Mouse (Mus musculus) embryonic facial prominence, embryonic 10.5 days (tissue): ENCODE data around the gene Gnb1l. TPM values are rescaled to one million over a fixed set of nuclear protein-coding genes. Genes with fewer than 3 reads are reported as not detected.
A peak's percentile ranks its signal among the peaks of the same experiment; 100 is the strongest.
"Not testable (repeated sequence)": the region's sequence is repeated elsewhere in the genome, so short reads cannot be mapped to it uniquely, and the experiment has no call there.

Experiments
- DNase-seq: peaks from one replicate; pipeline ENCODE4 v3.0.0-alpha.2; 2017; ENCODE audit warnings: low spot score
- H3K27ac ChIP-seq: fragments of 300-500 bp; sonication (generic); replicated peaks from 2 replicates; pipeline ENCODE4 v1.5.1; 2016; ENCODE audit warnings: mild to moderate bottlenecking
- H3K27me3 ChIP-seq: fragments of 300-500 bp; sonication (generic); replicated peaks from 2 replicates; pipeline ENCODE4 v1.6.1; 2016; ENCODE audit warnings: low read depth, mild to moderate bottlenecking; ENCODE audit not compliant: poor library complexity, severe bottlenecking
- H3K36me3 ChIP-seq: fragments of 300-500 bp; sonication (generic); replicated peaks from 2 replicates; pipeline ENCODE4 v1.6.1; 2016; ENCODE audit warnings: mild to moderate bottlenecking, moderate library complexity
- H3K4me1 ChIP-seq: fragments of 300-500 bp; sonication (generic); 2 replicates; pipeline ENCODE4 v1.6.1; 2016
- H3K4me3 ChIP-seq: fragments of 300-500 bp; sonication (generic); 2 replicates; pipeline ENCODE4 v1.5.1; 2016; ENCODE audit warnings: mild to moderate bottlenecking, moderate library complexity
- H3K9me3 ChIP-seq: fragments of 300-500 bp; sonication (generic); 2 replicates; pipeline ENCODE4 v1.6.1; 2016; ENCODE audit warnings: mild to moderate bottlenecking
- WGBS: fragments of 180-500 bp; shearing (Covaris S2); methylation state at CpG from one replicate; pipeline ENCODE4 v1.1.7; 2016; 5-methylcytosine and 5-hydroxymethylcytosine counted together
- polyA plus RNA-seq: library from polyadenylated mRNA; unstranded; fragments of >200 nt; fragmentation: Nextera tagmentation; extraction: Ambion mirVana; gene quantifications from 2 replicates; pipeline ENCODE4 v1.2.1, GENCODE M21; 2016

Gnb1l gene
- polyA plus RNA-seq, 1 experiment from 2014 or later: 17.9 TPM

GRCm38 (mm10) chr16:18518091-18518490 lies 19.6 kb downstream of the Gnb1l start:
- Histone ChIP-seq H3K4me1 (no peaks in the 10 kb centered on the region), H3K27ac (no peak overlapping the region), H3K27me3 (no peaks in the 10 kb centered on the region), H3K4me3 (no peak overlapping the region), H3K9me3 (no peaks in the 10 kb centered on the region), H3K36me3 (no peaks in the 10 kb centered on the region)
- DNase-seq: no peak

GRCm38 (mm10) chr16:18523563-18524245 lies 25.2 kb downstream of the Gnb1l start:
- no peak for DNase-seq
- Histone ChIP-seq H3K27me3 (no peaks in the 10 kb centered on the region), H3K9me3 (no peaks in the 10 kb centered on the region), H3K36me3 (no peaks in the 10 kb centered on the region), H3K4me3 (no peak overlapping the region), H3K4me1 (no peaks in the 10 kb centered on the region), H3K27ac (no peak overlapping the region)
- WGBS: 91% methylated on average over 8 of the region's 8 CpGs

GRCm38 (mm10) chr16:18528656-18529055 lies 30.1 kb downstream of the Gnb1l start:
- no peak for DNase-seq
- H3K27me3 ChIP-seq: no peaks in the 10 kb centered on the region
- no peaks in the 10 kb centered on the region for H3K36me3 ChIP-seq
- H3K4me3 ChIP-seq: no peak overlapping the region
- H3K27ac ChIP-seq: no peak overlapping the region
- WGBS: 91% methylated on average over 5 of the region's 5 CpGs
- H3K9me3 ChIP-seq: peaks cover 3% of the 10 kb centered on the region; the same call in 1 of the 2 replicates
- H3K4me1 ChIP-seq: no peaks in the 10 kb centered on the region

GRCm38 (mm10) chr16:18533061-18533460 lies 34.5 kb downstream of the Gnb1l start:
- H3K27ac ChIP-seq, H3K36me3 ChIP-seq, H3K4me1 ChIP-seq, DNase-seq, H3K27me3 ChIP-seq, H3K9me3 ChIP-seq, H3K4me3 ChIP-seq: not testable (repeated sequence)
- 95% methylated on average over 7 of the region's 7 CpGs for WGBS

- peaks cover 12% of the 10 kb centered on the region; the same call in 1 of the 2 replicates for H3K4me1 ChIP-seq
- no peaks in the 10 kb centered on the region for H3K9me3 ChIP-seq
- no peaks in the 10 kb centered on the region for H3K36me3 ChIP-seq
- H3K27me3 ChIP-seq: no peaks in the 10 kb centered on the region
- DNase-seq: no peak
- H3K27ac ChIP-seq: no peak overlapping the region
- no peak overlapping the region for H3K4me3 ChIP-seq
- 90% methylated on average over 3 of the region's 3 CpGs for WGBS
Measured at GRCm38 (mm10) chr16:18537407-18537990, 39.0 kb downstream of the Gnb1l start.

GRCm38 (mm10) chr16:18539281-18539680 lies 40.8 kb downstream of the Gnb1l start:
- H3K27ac ChIP-seq: no peak overlapping the region
- 78% methylated on average over 6 of the region's 6 CpGs for WGBS
- H3K9me3 ChIP-seq: no peaks in the 10 kb centered on the region
- no peak overlapping the region for H3K4me3 ChIP-seq
- DNase-seq: no peak
- H3K4me1 ChIP-seq: peaks cover 15% of the 10 kb centered on the region; the same call in 1 of the 2 replicates
- no peaks in the 10 kb centered on the region for H3K27me3 ChIP-seq
- no peaks in the 10 kb centered on the region for H3K36me3 ChIP-seq

GRCm38 (mm10) chr16:18543151-18543829 lies 44.8 kb downstream of the Gnb1l start:
- DNase-seq: no peak
- H3K27ac ChIP-seq: 0 out of 2 replicates have a peak overlapping the region, but pooled peaks have one; percentile 15
- H3K4me3 ChIP-seq: no peak overlapping the region
- no peaks in the 10 kb centered on the region for H3K9me3 ChIP-seq
- WGBS: 78% methylated on average over 8 of the region's 8 CpGs
- peaks cover 15% of the 10 kb centered on the region; the same call in 1 of the 2 replicates for H3K4me1 ChIP-seq
- 0 out of 2 replicates have a peak, but pooled peaks cover 4% of the 10 kb centered on the region for H3K27me3 ChIP-seq
- H3K36me3 ChIP-seq: no peaks in the 10 kb centered on the region

- Histone ChIP-seq H3K36me3 (no peaks in the 10 kb centered on the region), H3K27ac (no peak overlapping the region), H3K4me3 (no peak overlapping the region), H3K4me1 (peaks cover 29% of the 10 kb centered on the region), H3K27me3 (0 out of 2 replicates have a peak, but pooled peaks cover 7% of the 10 kb centered on the region), H3K9me3 (no peaks in the 10 kb centered on the region)
- no peak for DNase-seq
- 85% methylated on average over 5 of the region's 5 CpGs for WGBS
Measured at GRCm38 (mm10) chr16:18547891-18548290, 49.4 kb downstream of the Gnb1l start.

- Histone ChIP-seq H3K27me3 (peaks cover 16% of the 10 kb centered on the region), H3K27ac (peak overlapping the region; percentile 71), H3K36me3 (0 out of 2 replicates have a peak, but pooled peaks cover under 1% of the 10 kb centered on the region), H3K9me3 (no peaks in the 10 kb centered on the region), H3K4me3 (no peak overlapping the region), H3K4me1 (peaks cover 64% of the 10 kb centered on the region)
- 27% methylated on average over 9 of the region's 9 CpGs for WGBS
- DNase-seq: peak; percentile 34
Measured at GRCm38 (mm10) chr16:18551604-18552003, 53.1 kb downstream of the Gnb1l start.

- no peak overlapping the region for H3K4me3 ChIP-seq
- H3K36me3 ChIP-seq: peaks cover 3% of the 10 kb centered on the region; the same call in 1 of the 2 replicates
- H3K27ac ChIP-seq: peak overlapping the region; percentile 71
- H3K9me3 ChIP-seq: no peaks in the 10 kb centered on the region
- WGBS: 72% methylated on average over 11 of the region's 11 CpGs
- H3K4me1 ChIP-seq: peaks cover 68% of the 10 kb centered on the region
- DNase-seq: no peak
- H3K27me3 ChIP-seq: peaks cover 16% of the 10 kb centered on the region
Measured at GRCm38 (mm10) chr16:18552106-18552710, 53.7 kb downstream of the Gnb1l start.

- no peaks in the 10 kb centered on the region for H3K9me3 ChIP-seq
- H3K36me3 ChIP-seq: peaks cover 3% of the 10 kb centered on the region; the same call in 1 of the 2 replicates
- H3K4me1 ChIP-seq: peaks cover 68% of the 10 kb centered on the region
- 41% methylated on average over 2 of the region's 2 CpGs for WGBS
- peak; percentile 32 for DNase-seq
- H3K27ac ChIP-seq: peak overlapping the region; percentile 83
- H3K27me3 ChIP-seq: peaks cover 11% of the 10 kb centered on the region
- H3K4me3 ChIP-seq: peak overlapping the region; percentile 16; the same call in 1 of the 2 replicates
Measured at GRCm38 (mm10) chr16:18554721-18555120, 56.2 kb downstream of the Gnb1l start.

- peaks cover 11% of the 10 kb centered on the region for H3K27me3 ChIP-seq
- peaks cover 65% of the 10 kb centered on the region for H3K4me1 ChIP-seq
- H3K36me3 ChIP-seq: peaks cover 3% of the 10 kb centered on the region; the same call in 1 of the 2 replicates
- H3K4me3 ChIP-seq: peak overlapping the region; percentile 16; the same call in 1 of the 2 replicates
- peak; percentile 91 for DNase-seq
- WGBS: 48% methylated on average over 17 of the region's 17 CpGs
- H3K27ac ChIP-seq: peak overlapping the region; percentile 83
- H3K9me3 ChIP-seq: no peaks in the 10 kb centered on the region
Measured at GRCm38 (mm10) chr16:18555235-18555935, 56.9 kb downstream of the Gnb1l start.
